Mouse (Mus musculus): Measurements from ENCODE around the gene Nemp1.

DNA sequence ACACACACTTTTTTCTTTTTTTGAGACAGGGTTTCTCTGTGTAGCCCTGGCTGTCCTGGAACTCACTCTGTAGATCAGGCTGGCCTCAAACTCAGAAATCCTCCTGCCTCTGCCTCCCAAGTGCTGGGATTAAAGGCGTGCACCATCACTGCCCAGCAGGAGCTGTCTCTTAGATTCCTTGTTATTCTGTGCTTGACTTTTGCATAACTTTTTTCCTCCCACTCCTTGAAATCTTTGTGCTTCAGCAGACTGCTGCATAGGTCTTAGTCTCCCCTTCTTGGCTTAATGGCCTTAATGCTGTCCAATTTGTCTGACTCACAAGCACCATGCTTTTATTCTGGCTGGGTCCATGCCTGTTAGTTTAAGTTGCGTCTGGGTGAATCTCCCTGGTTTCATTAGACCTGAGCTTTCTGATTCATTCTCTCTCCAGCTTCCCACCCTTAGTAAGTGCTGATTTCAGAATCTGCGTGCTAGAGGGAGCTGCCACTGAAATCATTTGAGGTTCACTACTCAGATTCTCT is 42.2 kb downstream of the Nemp1 start:
- TF ChIP-seq POLR2A (IDR thresholded peaks at IDR 0.05; ENCODE audit: control insufficient read depth, low read depth, low read length) (no peak), CTCF (IDR thresholded peaks at IDR 0.05; ENCODE audit: control insufficient read depth, insufficient read depth, insufficient replicate concordance, low read depth, low read length) (no peak)

All from testis, adult 2 months (tissue).